Mouse (Mus musculus) gastrocnemius, postnatal 36 days (tissue): ENCODE results near the gene Zbtb34. TPM values are rescaled to one million over a fixed set of nuclear protein-coding genes. Genes with fewer than 3 reads are reported as not detected.

Experiments
- DNase-seq, 2 experiments: peaks; one replicate each; pipeline ENCODE4 v3.0.0; 2022
- intact Hi-C: fragments of 180-260 bp; cut with DNase I; formaldehyde crosslinking; loops from one replicate; pipeline ENCODE4 v1.15.1; 2025
- total RNA-seq, 2 experiments: library from RNA; stranded (reverse); gene quantifications; 2 replicates each; pipeline ENCODE4 v1.2.3; 2021

Gene Zbtb34
- total RNA-seq, 2 experiments from 2014 or later = 4.1 to 4.9 TPM

GRCm38 (mm10) chr2:33449119-33449873 lies 18.2 kb upstream of the Zbtb34 start:
- no peak for DNase-seq
- intact Hi-C loops = no loop called here

GRCm38 (mm10) chr2:33446796-33447195 lies 15.7 kb upstream of the Zbtb34 start:
- no peak for DNase-seq
- intact Hi-C loops = no loop called here

- intact Hi-C loops = no loop called here
- DNase-seq = no peak
These were observed 14.6 kb upstream of the Zbtb34 start for GRCm38 (mm10) chr2:33445741-33446140.

GRCm38 (mm10) chr2:33444862-33445261 lies 13.7 kb upstream of the Zbtb34 start:
- DNase-seq = no peak
- intact Hi-C loops = no loop called here

GRCm38 (mm10) chr2:33444358-33444757 lies 13.2 kb upstream of the Zbtb34 start:
- DNase-seq = peak; percentile 82 to 91
- intact Hi-C loops = no loop called here

GRCm38 (mm10) chr2:33442701-33443100 lies 11.6 kb upstream of the Zbtb34 start:
- DNase-seq = no peak
- intact Hi-C loops = no loop called here

GRCm38 (mm10) chr2:33440893-33441292 lies 9.8 kb upstream of the Zbtb34 start:
- intact Hi-C loops = no loop called here

GRCm38 (mm10) chr2:33439980-33440670 lies 9.0 kb upstream of the Zbtb34 start:
- intact Hi-C loops = no loop called here
- no peak for DNase-seq

More at GRCm38 (mm10) chr2:33440893-33441292, 9.8 kb upstream of the Zbtb34 start:
- DNase-seq = no peak

GRCm38 (mm10) chr2:33439471-33439881 lies 8.4 kb upstream of the Zbtb34 start:
- no peak for DNase-seq
- intact Hi-C loops = no loop called here

- intact Hi-C loops = no loop called here
- no peak for DNase-seq
These were observed 7.3 kb upstream of the Zbtb34 start for GRCm38 (mm10) chr2:33438377-33438776.

GRCm38 (mm10) chr2:33437184-33437583 lies 6.1 kb upstream of the Zbtb34 start:
- DNase-seq = no peak
- intact Hi-C loops = no loop called here

- no peak for DNase-seq
These were observed 5.0 kb upstream of the Zbtb34 start for GRCm38 (mm10) chr2:33436035-33436580.

GRCm38 (mm10) chr2:33435036-33435650 lies 4.0 kb upstream of the Zbtb34 start:
- no peak for DNase-seq
- intact Hi-C loops = no loop called here

More at GRCm38 (mm10) chr2:33436035-33436580, 5.0 kb upstream of the Zbtb34 start:
- intact Hi-C loops = no loop called here

- intact Hi-C loops = no loop called here
- peak in 1 of 2 experiments; percentile 27 for DNase-seq
These were observed 1.8 kb upstream of the Zbtb34 start for GRCm38 (mm10) chr2:33432877-33433276.

- intact Hi-C loops = no loop called here
These were observed 898 bp downstream of the Zbtb34 start for GRCm38 (mm10) chr2:33430081-33430770.

GRCm38 (mm10) chr2:33429339-33429738 lies 1.8 kb downstream of the Zbtb34 start:
- no peak for DNase-seq
- intact Hi-C loops = no loop called here

More at GRCm38 (mm10) chr2:33430081-33430770, 898 bp downstream of the Zbtb34 start:
- DNase-seq = no peak

GRCm38 (mm10) chr2:33426640-33427398 lies 4.3 kb downstream of the Zbtb34 start:
- intact Hi-C loops = no loop called here
- DNase-seq = no peak

GRCm38 (mm10) chr2:33417454-33417853 lies 13.7 kb downstream of the Zbtb34 start:
- intact Hi-C loops = no loop called here
- no peak for DNase-seq

GRCm38 (mm10) chr2:33414019-33414418 lies 17.1 kb downstream of the Zbtb34 start:
- DNase-seq = no peak
- intact Hi-C loops = no loop called here

- DNase-seq = no peak
- intact Hi-C loops = no loop called here
These were observed 19.0 kb downstream of the Zbtb34 start for GRCm38 (mm10) chr2:33412111-33412510.
